Mouse (Mus musculus) ZHBTc4 (cell line): ENCODE measurements at regions not wholly inside any gene's neighbourhood (a gene's known extent, or its start where the extent isn't known, plus 50 kb on each side); places are given as distances from the start of the nearest gene placed in this dataset.
A peak's percentile ranks its signal among the peaks of the same experiment; 100 is the strongest.

Source experiments
- DNase-seq: peaks from one replicate; pipeline ENCODE4 v3.0.0-alpha.2; 2011; ENCODE audit warnings: low read depth, low spot score

- no peak for DNase-seq
Measured at GRCm38 (mm10) chr14:66584699-66585098, 575.7 kb upstream of the Gulo start.

DNA sequence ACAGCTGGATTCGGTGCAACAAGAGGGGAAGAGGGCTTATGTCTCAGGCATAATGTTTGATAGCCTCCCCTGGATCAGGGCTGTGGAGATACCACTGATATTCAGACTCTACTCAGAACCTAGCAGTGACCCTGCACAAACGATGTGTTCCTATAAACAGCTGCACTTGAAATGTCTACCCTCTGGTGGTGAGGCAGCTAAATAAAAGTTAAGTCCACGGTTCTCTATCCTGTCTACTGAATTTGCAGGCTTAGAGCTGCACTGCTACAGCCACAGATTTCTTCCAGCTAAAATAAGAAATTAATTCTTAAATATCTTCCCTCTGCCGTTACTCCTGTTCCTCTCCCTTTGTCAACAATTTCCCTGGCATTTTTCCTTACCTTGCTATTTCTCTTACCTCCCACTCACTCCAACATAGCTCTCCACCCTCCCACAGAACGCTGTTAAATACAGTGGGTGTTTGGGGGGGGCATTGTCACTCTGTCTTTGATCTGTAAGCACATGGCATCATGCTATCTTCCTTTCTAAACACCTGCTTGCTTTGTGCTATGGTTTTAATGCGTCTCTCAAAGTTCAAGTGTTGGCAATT, 571.0 kb upstream of the Gulo start:
- DNase-seq: no peak

DNA sequence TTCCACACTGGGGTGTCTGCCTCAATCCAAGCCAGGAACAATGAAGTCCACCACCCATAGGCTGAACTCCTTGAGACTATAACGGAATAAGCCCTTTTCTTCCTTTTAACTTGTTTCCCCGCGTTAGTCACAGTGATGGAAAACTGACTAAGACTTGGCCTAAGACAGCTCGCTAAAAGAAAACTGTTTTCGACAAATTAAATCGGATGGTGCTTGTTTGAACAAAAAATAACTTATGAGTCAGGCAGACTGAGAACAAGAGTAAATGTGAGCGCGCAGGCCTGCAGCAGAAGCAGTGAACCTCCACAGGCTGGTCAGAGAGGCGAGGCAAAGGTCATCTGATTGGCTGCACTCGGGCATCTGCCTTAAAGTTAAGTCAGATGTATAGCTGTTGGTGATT, 557.6 kb upstream of the Gulo start:
- no peak for DNase-seq

GRCm38 (mm10) chr14:66562744-66563143, 553.7 kb upstream of the Gulo start:
- DNase-seq: no peak

- DNase-seq: no peak
Measured at GRCm38 (mm10) chr14:66561715-66562114, 552.7 kb upstream of the Gulo start.

DNA sequence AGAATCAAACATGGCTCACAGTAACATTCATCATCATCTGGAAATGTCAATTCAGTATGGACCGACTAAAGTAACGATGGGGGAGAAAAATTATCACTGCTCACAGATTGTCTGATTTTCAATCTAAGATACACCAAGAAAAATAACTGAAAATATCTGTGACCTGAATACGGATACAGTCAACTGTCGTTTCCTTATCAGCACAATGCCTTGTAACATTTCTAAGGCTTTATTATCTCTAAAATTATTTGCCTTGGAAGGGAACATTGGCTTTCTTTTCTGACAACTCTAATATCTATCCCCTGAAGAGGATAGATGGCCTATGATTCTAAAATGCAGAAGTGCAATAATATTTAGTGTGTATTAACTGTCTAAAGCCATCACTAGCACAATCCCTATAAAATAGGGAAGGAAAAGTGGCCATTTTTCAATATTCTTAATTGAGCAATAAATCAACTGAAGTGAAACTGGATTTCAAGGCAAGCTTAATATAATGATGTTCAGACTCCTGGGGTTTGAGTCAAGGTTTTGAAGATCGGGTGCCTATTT, 552.1 kb upstream of the Gulo start:
- DNase-seq: no peak

DNA sequence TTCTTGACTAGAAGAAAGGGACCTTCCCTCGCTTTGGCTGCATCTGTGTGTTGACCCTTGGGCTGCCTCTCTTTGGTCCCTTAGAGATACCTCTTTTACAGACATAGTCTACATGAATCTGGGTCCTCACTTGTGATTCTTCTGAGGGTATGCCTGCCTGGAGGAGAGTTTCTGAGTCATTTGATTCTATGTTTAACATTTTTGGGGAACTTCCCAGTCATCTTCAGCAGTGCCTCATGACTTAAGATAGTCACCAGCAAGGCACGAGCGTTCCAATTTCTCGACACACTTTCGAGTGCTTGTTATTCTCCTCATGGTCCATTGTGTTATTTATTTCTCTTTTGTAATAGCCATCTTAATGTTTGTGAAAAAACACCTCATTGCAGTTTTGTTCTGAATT, 549.4 kb upstream of the Gulo start:
- no peak for DNase-seq

GRCm38 (mm10) chr14:66557631-66558030, 548.6 kb upstream of the Gulo start:
- DNase-seq: no peak

DNA sequence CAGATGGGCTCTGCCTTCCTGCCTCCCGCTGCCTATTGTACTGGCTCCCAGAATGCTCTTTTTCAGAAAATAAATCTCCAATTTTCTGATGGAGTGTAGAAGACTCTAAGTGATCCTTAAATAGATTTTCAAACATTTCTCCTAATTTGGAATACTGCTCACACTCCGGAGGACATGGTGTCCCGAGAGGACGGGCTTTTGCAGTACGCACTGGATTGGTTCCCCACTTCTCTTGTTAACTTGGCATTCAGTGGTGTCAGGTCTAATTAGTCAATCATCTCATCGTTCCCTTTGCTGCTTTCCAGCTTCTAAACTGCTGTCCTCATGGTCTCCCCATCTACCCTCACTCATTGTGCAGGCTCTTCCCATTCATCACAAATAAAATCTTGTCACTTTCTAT, 529.5 kb upstream of the Gulo start:
- DNase-seq: no peak

DNA sequence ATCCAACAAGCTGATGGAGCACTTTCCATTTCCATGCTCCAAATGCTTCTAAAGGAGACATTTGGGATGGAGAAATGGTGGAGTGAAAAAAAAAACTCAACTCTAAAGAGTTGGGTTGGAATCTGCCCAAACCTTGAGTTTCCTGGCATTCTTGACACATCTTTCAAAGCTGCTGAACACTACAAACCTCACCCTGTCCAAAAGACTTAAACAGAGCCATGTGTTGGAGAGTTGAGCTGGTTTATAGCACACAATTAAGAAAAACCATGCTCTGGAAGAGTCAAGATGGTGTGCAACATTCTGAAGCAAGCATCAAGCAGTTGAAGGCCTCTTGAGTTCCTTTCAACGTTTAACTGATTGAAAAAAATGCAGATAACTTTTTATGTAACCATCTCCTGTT, 525.7 kb upstream of the Gulo start:
- DNase-seq: peak; percentile 7

DNA sequence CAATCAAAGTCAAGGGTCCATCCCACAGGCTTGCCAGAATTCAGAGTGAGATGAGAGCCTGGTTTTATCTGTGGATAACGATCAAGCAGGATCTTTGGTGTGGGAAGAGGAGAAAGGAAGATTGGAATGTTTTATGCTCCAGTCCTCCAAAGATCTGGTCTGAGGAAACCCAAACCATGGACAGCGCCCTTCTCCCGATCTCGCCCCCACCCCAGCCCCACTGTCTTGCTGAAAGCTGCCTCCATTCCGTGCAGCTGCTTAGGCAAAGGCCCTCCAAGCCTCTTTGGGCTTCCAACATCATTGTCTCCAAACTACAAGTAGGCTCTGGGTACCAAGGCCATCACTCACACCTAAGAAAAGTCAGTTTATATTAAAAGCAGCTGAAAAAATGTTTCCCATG, 519.1 kb upstream of the Gulo start:
- DNase-seq: peak; percentile 1

GRCm38 (mm10) chr14:66527061-66527460, 518.1 kb upstream of the Gulo start:
- no peak for DNase-seq

DNA sequence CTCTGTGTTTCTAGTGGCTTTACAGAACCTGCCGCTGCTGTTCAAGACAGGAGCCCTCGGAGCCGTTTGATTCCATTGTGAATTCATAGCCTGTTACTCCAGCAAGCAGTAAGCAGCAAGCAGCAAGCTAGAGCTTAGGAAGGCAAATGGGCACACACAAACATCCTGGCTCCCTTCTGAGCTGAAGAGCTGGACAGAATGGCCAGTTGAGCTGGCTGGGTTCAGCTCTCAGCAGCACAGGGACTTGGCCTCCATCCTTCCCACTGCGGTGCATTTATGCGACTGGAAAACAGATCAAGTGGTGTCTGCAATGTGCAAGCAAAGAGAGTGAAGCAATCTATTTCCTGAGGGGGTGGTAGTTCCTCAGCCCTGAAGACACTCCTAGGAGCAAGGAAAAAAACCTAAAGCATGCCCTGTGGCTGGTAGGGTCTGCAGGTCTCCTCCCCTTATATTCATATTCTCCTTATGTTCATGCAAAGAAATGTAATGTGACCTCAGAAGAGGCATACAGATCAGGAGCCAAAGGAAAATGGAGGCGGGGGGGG, 513.9 kb upstream of the Gulo start:
- no peak for DNase-seq

GRCm38 (mm10) chr14:66521836-66522629, 513.0 kb upstream of the Gulo start:
- no peak for DNase-seq

- no peak for DNase-seq
Measured at GRCm38 (mm10) chr14:66516770-66517169, 507.8 kb upstream of the Gulo start.

GRCm38 (mm10) chr14:66510750-66511149, 501.7 kb upstream of the Gulo start:
- DNase-seq: no peak

DNA sequence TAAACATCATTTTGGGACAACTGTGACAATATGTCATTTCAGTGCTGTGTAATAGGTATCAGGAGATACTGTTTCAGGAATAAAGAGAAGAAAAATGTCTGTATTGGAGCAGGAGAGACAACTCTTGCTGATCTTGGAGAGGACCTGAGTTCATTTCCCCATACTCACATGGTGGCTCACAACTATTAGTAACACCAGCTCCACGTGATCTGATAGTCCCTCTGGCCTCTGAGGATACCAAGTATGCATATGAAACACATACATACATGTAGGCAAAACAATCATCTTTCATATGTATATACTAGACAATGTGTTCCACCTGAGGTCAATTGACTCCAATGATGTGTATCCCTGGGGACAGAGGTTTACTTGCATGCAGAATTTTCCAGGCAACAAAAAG, 501.2 kb upstream of the Gulo start:
- DNase-seq: no peak

- DNase-seq: no peak
Measured at GRCm38 (mm10) chr14:66509706-66510105, 500.7 kb upstream of the Gulo start.

DNA sequence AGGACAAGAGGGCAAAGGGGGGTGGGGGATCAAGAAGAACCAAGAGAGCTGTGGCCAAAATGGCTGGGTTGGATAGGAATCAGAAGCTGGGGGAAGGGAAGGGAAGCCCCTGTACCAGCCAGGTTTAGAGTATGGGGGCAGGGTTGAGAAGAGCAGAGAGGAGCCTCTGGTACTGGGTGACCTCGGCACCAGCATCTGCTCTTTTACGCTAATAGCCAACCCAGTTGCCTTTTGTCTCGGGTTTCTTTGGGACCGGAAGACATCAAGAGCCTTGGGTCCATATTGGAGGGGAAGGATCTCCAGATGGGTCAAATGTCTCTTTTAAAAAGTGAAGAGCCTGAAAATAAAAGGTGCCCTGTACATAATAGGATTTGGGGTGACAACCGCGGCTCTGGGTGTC, 493.0 kb upstream of the Gulo start:
- DNase-seq: no peak

DNA sequence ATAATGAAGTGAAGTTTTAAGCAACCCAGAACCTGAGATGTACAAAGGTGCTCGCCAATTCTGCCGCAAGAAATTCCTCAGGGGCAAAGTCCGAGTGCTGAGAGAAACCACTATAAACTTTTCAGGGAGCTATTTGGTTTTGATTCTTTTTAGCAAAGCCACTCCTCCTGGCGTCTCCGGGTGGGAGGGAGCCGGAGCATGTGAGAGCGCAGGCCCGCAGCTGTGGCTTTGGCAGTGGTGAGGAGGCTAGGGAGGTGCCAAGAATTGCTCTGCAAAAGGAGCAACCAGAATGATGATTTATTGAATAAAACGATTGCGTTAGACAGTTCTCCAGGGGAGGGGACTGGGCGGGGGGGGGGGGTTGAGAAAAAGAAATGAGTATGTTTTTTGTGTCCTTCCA, 490.9 kb upstream of the Gulo start:
- DNase-seq: no peak

DNA sequence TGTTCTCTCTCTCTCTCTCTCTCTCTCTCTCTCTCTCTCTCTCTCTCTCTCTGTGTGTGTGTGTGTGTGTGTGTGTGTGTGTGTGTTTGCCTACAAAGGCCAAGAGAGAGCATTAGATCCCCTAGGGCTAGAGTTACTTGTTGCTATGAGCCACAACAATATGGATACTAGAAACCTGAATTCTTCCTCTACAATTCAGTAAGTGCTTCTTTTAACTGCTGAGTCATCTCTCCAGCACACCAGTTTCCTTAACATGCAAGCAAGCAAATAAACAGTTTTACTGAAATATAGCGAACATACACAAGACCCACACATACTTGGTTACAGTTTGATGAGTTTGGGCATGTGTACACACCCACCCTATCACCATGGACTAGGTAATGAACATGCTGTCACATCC, 486.1 kb upstream of the Gulo start:
- DNase-seq: no peak

DNA sequence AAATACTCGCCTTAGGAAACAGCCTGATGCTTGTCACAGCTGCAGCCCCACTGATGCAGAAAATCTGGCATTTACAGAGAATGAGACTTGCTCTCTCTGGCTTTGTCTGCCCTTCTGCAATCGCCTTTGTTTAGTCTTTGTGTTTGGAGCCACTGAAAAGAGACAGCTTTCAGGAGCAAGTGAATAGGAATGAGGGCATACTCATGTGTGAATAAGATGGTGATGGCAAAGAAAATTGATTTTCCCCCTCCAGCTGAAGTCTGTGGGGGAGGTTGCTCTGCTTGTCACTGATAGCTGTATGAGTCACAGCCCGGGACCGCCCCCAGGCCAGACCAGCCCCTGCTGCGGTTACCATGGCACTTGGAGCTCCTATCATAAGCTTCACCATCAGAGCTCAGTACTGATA, 485.5 kb upstream of the Gulo start:
- no peak for DNase-seq

DNA sequence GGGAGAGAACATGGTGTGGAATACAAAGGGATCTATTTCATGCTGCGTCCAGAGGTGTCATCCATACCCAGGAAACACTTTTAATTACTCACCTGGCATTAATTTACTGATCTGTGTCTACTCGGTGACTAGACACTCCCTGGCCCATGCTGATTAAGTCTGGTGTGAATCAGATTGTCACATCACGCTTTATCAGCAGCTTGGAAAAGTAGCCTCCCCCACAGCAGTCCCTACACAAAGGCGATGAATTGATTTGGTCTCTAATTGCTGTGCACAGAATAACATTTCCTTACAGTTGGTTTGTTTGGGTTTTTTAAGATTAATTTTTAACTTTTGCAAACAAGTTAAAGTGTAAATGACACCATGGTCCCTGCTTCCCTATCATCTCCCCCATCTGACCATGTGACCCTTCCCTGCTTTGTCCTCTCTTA, 484.7 kb upstream of the Gulo start:
- no peak for DNase-seq
